Mouse (Mus musculus): ENCODE data around the gene Slc39a13. TPM values are rescaled to one million over a fixed set of nuclear protein-coding genes. Genes with fewer than 3 reads are reported as not detected.
"Not testable (repeated sequence)": the region's sequence is repeated elsewhere in the genome, so short reads cannot be mapped to it uniquely, and the experiment has no call there.

The Slc39a13 gene
- polyA plus RNA-seq, 1 experiment from 2014 or later, result 30.4 TPM

- no peak overlapping the region for H3K9ac ChIP-seq (ENCODE audit: low read depth, low read length)
- peaks cover 10% of the 10 kb centered on the region for H3K36me3 ChIP-seq (ENCODE audit: control insufficient read depth, insufficient read depth, low read length)
- no peaks in the 10 kb centered on the region for H3K27me3 ChIP-seq (ENCODE audit: control insufficient read depth, insufficient read depth, low read depth, low read length)
- peaks cover 9% of the 10 kb centered on the region for H3K4me1 ChIP-seq (ENCODE audit: control insufficient read depth, insufficient read depth, low read length)
- ATAC-seq, result no peak
- H3K4me2 ChIP-seq (ENCODE audit: low read length), result no peak overlapping the region
- no peaks in the 10 kb centered on the region for H3K9me3 ChIP-seq (replicated peaks; ENCODE audit: control insufficient read depth, low read length, poor library complexity, severe bottlenecking)
- no peak overlapping the region for H3K27ac ChIP-seq (ENCODE audit: low read length)
- 87% methylated on average over 3 of the region's 3 CpGs for WGBS
- no peak overlapping the region for H3K4me3 ChIP-seq (ENCODE audit: low read depth, low read length)
Measured at GRCm38 (mm10) chr2:91051917-91052316, 18.3 kb downstream of the Slc39a13 start.

DNA sequence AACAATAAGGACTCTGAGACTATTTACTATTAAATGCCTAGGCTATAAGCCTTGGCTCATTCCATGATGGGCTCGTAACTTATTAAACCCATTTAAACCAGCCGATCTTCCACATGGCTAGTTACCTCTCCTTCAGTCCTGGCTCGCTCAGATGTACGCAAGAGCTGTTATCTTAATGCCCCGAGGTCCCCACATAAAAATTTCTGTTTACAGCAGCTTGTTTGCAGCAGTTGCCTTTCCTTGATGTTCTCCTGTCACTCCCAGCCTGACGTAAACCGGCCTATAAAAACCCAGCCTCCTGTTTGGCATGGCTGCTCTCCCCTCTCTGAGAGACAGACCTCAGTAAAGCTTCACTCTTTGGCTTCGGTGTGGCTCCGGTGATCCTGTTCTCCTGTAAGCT, 22.9 kb downstream of the Slc39a13 start:
- H3K4me3 ChIP-seq (ENCODE audit: low read depth, low read length), result no peak overlapping the region
- H3K9me3 ChIP-seq (replicated peaks; ENCODE audit: control insufficient read depth, low read length, poor library complexity, severe bottlenecking), result no peaks in the 10 kb centered on the region
- ATAC-seq, result no peak
- H3K4me2 ChIP-seq (ENCODE audit: low read length), result no peak overlapping the region
- 79% methylated on average over 9 of the region's 9 CpGs for WGBS
- no peak overlapping the region for H3K9ac ChIP-seq (ENCODE audit: low read depth, low read length)
- H3K4me1 ChIP-seq (ENCODE audit: control insufficient read depth, insufficient read depth, low read length), result no peaks in the 10 kb centered on the region
- H3K27ac ChIP-seq (ENCODE audit: low read length), result no peak overlapping the region
- no peaks in the 10 kb centered on the region for H3K27me3 ChIP-seq (ENCODE audit: control insufficient read depth, insufficient read depth, low read depth, low read length)
- H3K36me3 ChIP-seq (ENCODE audit: control insufficient read depth, insufficient read depth, low read length), result no peaks in the 10 kb centered on the region

- WGBS, result 79% methylated on average over 1 of the region's 1 CpGs
- not testable (repeated sequence) for H3K4me3 ChIP-seq (ENCODE audit: low read depth, low read length); H3K4me2 ChIP-seq (ENCODE audit: low read length); H3K27me3 ChIP-seq (ENCODE audit: control insufficient read depth, insufficient read depth, low read depth, low read length); H3K36me3 ChIP-seq (ENCODE audit: control insufficient read depth, insufficient read depth, low read length); H3K27ac ChIP-seq (ENCODE audit: low read length); ATAC-seq; H3K9ac ChIP-seq (ENCODE audit: low read depth, low read length); H3K9me3 ChIP-seq (replicated peaks; ENCODE audit: control insufficient read depth, low read length, poor library complexity, severe bottlenecking); H3K4me1 ChIP-seq (ENCODE audit: control insufficient read depth, insufficient read depth, low read length)
Measured at GRCm38 (mm10) chr2:91045805-91046204, 24.4 kb downstream of the Slc39a13 start.

DNA sequence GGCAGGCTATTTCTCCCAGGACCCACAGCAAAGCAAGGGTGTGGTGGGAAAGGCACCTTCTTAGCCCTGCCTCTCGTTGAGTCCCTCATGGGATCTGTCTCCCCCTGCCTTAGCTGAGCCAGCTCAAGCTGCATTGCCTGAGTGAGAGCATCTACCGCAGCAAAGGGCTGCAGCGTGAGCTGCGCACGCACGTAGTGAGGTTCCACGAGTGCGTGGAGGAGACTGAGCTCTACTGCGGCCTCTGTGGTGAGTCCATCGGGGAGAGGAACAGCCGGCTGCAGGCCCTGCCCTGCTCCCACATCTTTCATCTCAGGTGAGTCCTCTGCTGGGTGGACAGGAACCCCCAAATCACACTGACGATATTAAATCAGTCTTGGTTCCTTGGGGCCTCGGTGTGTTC, 25.5 kb downstream of the Slc39a13 start:
- ATAC-seq, result no peak
- no peak overlapping the region for H3K9ac ChIP-seq (ENCODE audit: low read depth, low read length)
- no peaks in the 10 kb centered on the region for H3K36me3 ChIP-seq (ENCODE audit: control insufficient read depth, insufficient read depth, low read length)
- no peaks in the 10 kb centered on the region for H3K27me3 ChIP-seq (ENCODE audit: control insufficient read depth, insufficient read depth, low read depth, low read length)
- no peak overlapping the region for H3K4me2 ChIP-seq (ENCODE audit: low read length)
- H3K27ac ChIP-seq (ENCODE audit: low read length), result no peak overlapping the region
- 82% methylated on average over 13 of the region's 13 CpGs for WGBS
- H3K4me1 ChIP-seq (ENCODE audit: control insufficient read depth, insufficient read depth, low read length), result no peaks in the 10 kb centered on the region
- H3K4me3 ChIP-seq (ENCODE audit: low read depth, low read length), result no peak overlapping the region
- H3K9me3 ChIP-seq (replicated peaks; ENCODE audit: control insufficient read depth, low read length, poor library complexity, severe bottlenecking), result no peaks in the 10 kb centered on the region

DNA sequence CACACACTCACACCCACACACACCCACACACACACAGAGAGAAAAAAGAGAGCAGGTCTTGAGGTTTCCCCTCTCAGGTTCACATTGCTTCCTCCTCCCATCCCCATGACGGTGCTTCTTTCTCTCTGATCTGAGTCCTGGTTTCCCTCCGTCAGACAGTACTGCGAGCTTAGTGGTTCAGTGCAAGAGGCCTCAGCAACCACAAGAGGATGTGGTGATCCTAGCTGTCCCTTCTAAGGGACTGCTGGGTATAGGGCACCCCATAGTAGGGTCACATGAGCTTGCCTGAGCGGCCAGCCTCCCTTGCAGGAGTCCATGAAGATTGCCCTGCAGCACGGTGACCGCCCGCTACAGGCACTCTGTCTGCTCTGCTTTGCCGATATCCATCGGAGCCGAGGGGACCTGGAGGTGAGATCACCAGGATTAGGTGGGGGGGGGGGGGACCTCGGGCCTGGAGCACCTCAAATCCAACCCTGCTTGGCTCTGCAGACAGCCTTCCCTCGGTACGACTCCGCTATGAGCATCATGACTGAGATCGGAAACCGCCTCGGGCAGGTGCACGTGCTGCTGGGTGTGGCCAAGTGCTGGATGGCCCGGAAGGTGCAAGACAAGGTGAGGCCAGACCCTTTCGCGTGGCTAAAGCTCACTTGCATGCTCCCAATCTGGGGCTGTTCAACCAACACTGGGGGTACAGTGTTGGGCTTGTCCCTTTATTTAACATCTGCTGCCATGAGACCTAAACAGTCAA, 27.4 kb downstream of the Slc39a13 start:
- no peak overlapping the region for H3K4me3 ChIP-seq (ENCODE audit: low read depth, low read length)
- H3K4me2 ChIP-seq (ENCODE audit: low read length), result no peak overlapping the region
- WGBS, result 74% methylated on average over 21 of the region's 21 CpGs
- no peaks in the 10 kb centered on the region for H3K4me1 ChIP-seq (ENCODE audit: control insufficient read depth, insufficient read depth, low read length)
- H3K27me3 ChIP-seq (ENCODE audit: control insufficient read depth, insufficient read depth, low read depth, low read length), result no peaks in the 10 kb centered on the region
- H3K36me3 ChIP-seq (ENCODE audit: control insufficient read depth, insufficient read depth, low read length), result no peaks in the 10 kb centered on the region
- no peak overlapping the region for H3K27ac ChIP-seq (ENCODE audit: low read length)
- no peaks in the 10 kb centered on the region for H3K9me3 ChIP-seq (replicated peaks; ENCODE audit: control insufficient read depth, low read length, poor library complexity, severe bottlenecking)
- no peak overlapping the region for H3K9ac ChIP-seq (ENCODE audit: low read depth, low read length)
- ATAC-seq, result no peak

DNA sequence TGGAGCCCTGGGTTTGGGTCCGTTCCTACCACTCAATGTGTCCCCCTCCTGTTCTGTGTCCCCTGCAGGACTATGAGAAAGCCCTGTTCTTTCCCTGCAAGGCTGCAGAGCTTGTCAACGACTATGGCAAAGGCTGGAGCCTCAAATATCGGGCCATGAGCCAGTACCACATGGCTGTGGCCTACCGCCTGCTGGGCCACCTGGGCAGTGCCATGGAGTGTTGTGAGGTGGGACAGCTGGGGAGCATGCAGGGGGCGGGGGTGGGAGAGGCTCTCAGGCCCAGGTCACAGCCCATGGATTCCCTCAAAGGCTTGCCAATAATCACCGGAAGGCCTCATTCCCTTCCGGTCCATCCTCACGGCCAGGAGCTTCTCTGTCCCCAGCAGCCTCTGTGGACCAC, 28.4 kb downstream of the Slc39a13 start:
- no peak overlapping the region for H3K4me3 ChIP-seq (ENCODE audit: low read depth, low read length)
- no peak overlapping the region for H3K27ac ChIP-seq (ENCODE audit: low read length)
- 80% methylated on average over 8 of the region's 8 CpGs for WGBS
- no peak overlapping the region for H3K4me2 ChIP-seq (ENCODE audit: low read length)
- no peaks in the 10 kb centered on the region for H3K36me3 ChIP-seq (ENCODE audit: control insufficient read depth, insufficient read depth, low read length)
- no peaks in the 10 kb centered on the region for H3K9me3 ChIP-seq (replicated peaks; ENCODE audit: control insufficient read depth, low read length, poor library complexity, severe bottlenecking)
- no peaks in the 10 kb centered on the region for H3K4me1 ChIP-seq (ENCODE audit: control insufficient read depth, insufficient read depth, low read length)
- H3K27me3 ChIP-seq (ENCODE audit: control insufficient read depth, insufficient read depth, low read depth, low read length), result no peaks in the 10 kb centered on the region
- no peak for ATAC-seq
- H3K9ac ChIP-seq (ENCODE audit: low read depth, low read length), result no peak overlapping the region

- Histone ChIP-seq H3K27me3 (ENCODE audit: control insufficient read depth, insufficient read depth, low read depth, low read length) (no peaks in the 10 kb centered on the region), H3K36me3 (ENCODE audit: control insufficient read depth, insufficient read depth, low read length) (no peaks in the 10 kb centered on the region), H3K4me2 (ENCODE audit: low read length) (no peak within 1 kb of the TSS), H3K27ac (ENCODE audit: low read length) (no peak within 1 kb of the TSS), H3K9ac (ENCODE audit: low read depth, low read length) (no peak within 1 kb of the TSS), H3K4me3 (ENCODE audit: low read depth, low read length) (no peak within 1 kb of the TSS), H3K4me1 (ENCODE audit: control insufficient read depth, insufficient read depth, low read length) (no peaks in the 10 kb centered on the region), H3K9me3 (replicated peaks; ENCODE audit: control insufficient read depth, low read length, poor library complexity, severe bottlenecking) (no peaks in the 10 kb centered on the region)
- WGBS, result 79% methylated on average over 9 of the region's 9 CpGs
- no peak for ATAC-seq
Measured at GRCm38 (mm10) chr2:91035385-91035784, 34.8 kb downstream of the Slc39a13 start, which contains the start of gene Rapsn. Rapsn (plus strand) TSS chr2:91035620.

GRCm38 (mm10) chr2:91033000-91033399, 37.2 kb downstream of the Slc39a13 start:
- no peak for ATAC-seq
- WGBS, result 21% methylated on average over 3 of the region's 3 CpGs
- Histone ChIP-seq H3K9ac (ENCODE audit: low read depth, low read length) (no peak overlapping the region), H3K4me2 (ENCODE audit: low read length) (no peak overlapping the region), H3K27me3 (ENCODE audit: control insufficient read depth, insufficient read depth, low read depth, low read length) (no peaks in the 10 kb centered on the region), H3K9me3 (replicated peaks; ENCODE audit: control insufficient read depth, low read length, poor library complexity, severe bottlenecking) (no peaks in the 10 kb centered on the region), H3K4me3 (ENCODE audit: low read depth, low read length) (no peak overlapping the region), H3K36me3 (ENCODE audit: control insufficient read depth, insufficient read depth, low read length) (no peaks in the 10 kb centered on the region), H3K27ac (ENCODE audit: low read length) (no peak overlapping the region), H3K4me1 (ENCODE audit: control insufficient read depth, insufficient read depth, low read length) (no peaks in the 10 kb centered on the region)

GRCm38 (mm10) chr2:91031216-91031615, 39.0 kb downstream of the Slc39a13 start:
- no peak overlapping the region for H3K9ac ChIP-seq (ENCODE audit: low read depth, low read length)
- no peak for ATAC-seq
- WGBS, result 91% methylated on average over 4 of the region's 4 CpGs
- H3K4me2 ChIP-seq (ENCODE audit: low read length), result no peak overlapping the region
- H3K4me1 ChIP-seq (ENCODE audit: control insufficient read depth, insufficient read depth, low read length), result no peaks in the 10 kb centered on the region
- no peaks in the 10 kb centered on the region for H3K27me3 ChIP-seq (ENCODE audit: control insufficient read depth, insufficient read depth, low read depth, low read length)
- no peak overlapping the region for H3K4me3 ChIP-seq (ENCODE audit: low read depth, low read length)
- no peak overlapping the region for H3K27ac ChIP-seq (ENCODE audit: low read length)
- no peaks in the 10 kb centered on the region for H3K36me3 ChIP-seq (ENCODE audit: control insufficient read depth, insufficient read depth, low read length)
- no peaks in the 10 kb centered on the region for H3K9me3 ChIP-seq (replicated peaks; ENCODE audit: control insufficient read depth, low read length, poor library complexity, severe bottlenecking)

Data from midbrain, embryonic 16.5 days (tissue).